Mouse (Mus musculus) midbrain, embryonic 10.5 days (tissue): ENCODE data around the gene Blcap. TPM values are rescaled to one million over a fixed set of nuclear protein-coding genes. Genes with fewer than 3 reads are reported as not detected.

Experiments used
- DNase-seq: peaks from one replicate; pipeline ENCODE4 v3.0.0-alpha.2; 2017; ENCODE audit warnings: low spot score
- H3K27ac ChIP-seq: fragments of 300-500 bp; sonication (generic); replicated peaks from 2 replicates; pipeline ENCODE4 v1.5.1; 2016; ENCODE audit warnings: mild to moderate bottlenecking
- H3K27me3 ChIP-seq: fragments of 300-500 bp; sonication (generic); 2 replicates; pipeline ENCODE4 v1.6.1; 2016; ENCODE audit warnings: low read depth, mild to moderate bottlenecking; ENCODE audit not compliant: poor library complexity, severe bottlenecking
- H3K36me3 ChIP-seq: fragments of 300-500 bp; sonication (generic); 2 replicates; pipeline ENCODE4 v1.6.1; 2016; ENCODE audit warnings: mild to moderate bottlenecking, moderate library complexity
- H3K4me1 ChIP-seq: fragments of 300-500 bp; sonication (generic); 2 replicates; pipeline ENCODE4 v1.6.1; 2016
- H3K4me3 ChIP-seq: fragments of 300-500 bp; sonication (generic); 2 replicates; pipeline ENCODE4 v1.5.1; 2016; ENCODE audit warnings: mild to moderate bottlenecking, moderate library complexity
- H3K9me3 ChIP-seq: fragments of 300-500 bp; sonication (generic); replicated peaks from 2 replicates; pipeline ENCODE4 v1.6.1; 2016; ENCODE audit warnings: mild to moderate bottlenecking
- WGBS: fragments of 180-500 bp; shearing (Covaris S2); methylation state at CpG from one replicate; pipeline ENCODE4 v1.1.7; 2016; 5-methylcytosine and 5-hydroxymethylcytosine counted together
- microRNA-seq: library from miRNA; unstranded; fragments of <30 nt; microRNA quantifications from one replicate; pipeline ENCODE4, GENCODE M21; 2017
- polyA plus RNA-seq: library from polyadenylated mRNA; unstranded; fragments of >200 nt; fragmentation: Nextera tagmentation; extraction: Ambion mirVana; gene quantifications from 2 replicates; pipeline ENCODE4 v1.2.1, GENCODE M21; 2016

Gene Blcap
- polyA plus RNA-seq, 1 experiment from 2014 or later = 76.4 TPM

DNA sequence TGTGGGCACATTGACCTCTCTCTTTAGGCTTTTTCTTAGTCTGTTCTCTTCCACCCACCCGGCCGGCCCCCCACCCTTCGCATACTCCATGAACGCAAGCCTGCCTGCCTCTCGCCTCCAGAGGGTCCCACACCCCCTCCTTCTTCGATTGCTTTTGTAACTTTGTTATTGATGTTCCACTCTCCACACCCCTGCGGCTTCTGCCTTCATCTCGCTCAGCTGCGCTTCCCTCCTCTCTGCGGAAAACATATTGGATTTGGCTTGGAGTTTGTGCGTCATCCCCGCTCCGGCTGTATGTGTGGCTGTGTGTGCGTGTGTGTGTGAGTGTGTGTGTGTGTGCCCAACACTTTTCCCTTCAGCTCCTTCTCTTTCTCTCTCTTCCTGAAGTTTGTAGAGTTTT is 64.3 kb downstream of the Blcap start:
- H3K27me3 ChIP-seq = peaks cover 72% of the 10 kb centered on the region
- 38% methylated on average over 14 of the region's 14 CpGs for WGBS
- peak overlapping the region; percentile 67 for H3K27ac ChIP-seq
- peaks cover 39% of the 10 kb centered on the region for H3K4me1 ChIP-seq
- no peaks in the 10 kb centered on the region for H3K36me3 ChIP-seq
- H3K9me3 ChIP-seq = no peaks in the 10 kb centered on the region
- H3K4me3 ChIP-seq = no peak overlapping the region; the same call in 1 of the 2 replicates
- no peak for DNase-seq

Small RNA genes within 50 kb of the gene (microRNA-seq; reads per million reads assigned to microRNA genes)
- gene Gm23134 = 10.5 reads per million, percentile 22 among the genes with 10 or more reads in this experiment

Other genes starting within 250 kb of the Blcap start
- gene Ghrh, start 223.8 kb downstream of the Blcap start, polyA plus RNA-seq = 0.42 and 1.1 TPM in 2 replicates
- 68.8 and 75.6 TPM in 2 replicates for gene Manbal, start 203.7 kb downstream of the Blcap start, polyA plus RNA-seq
- gene Src, start 152.8 kb downstream of the Blcap start, polyA plus RNA-seq = 16.1 and 19.3 TPM in 2 replicates
- gene Nnat, start 11.2 kb downstream of the Blcap start, polyA plus RNA-seq = 1,354 and 2,071 TPM in 2 replicates
- gene Ctnnbl1, start 166.1 kb upstream of the Blcap start, polyA plus RNA-seq = 96.0 and 102 TPM in 2 replicates